Mouse (Mus musculus): ENCODE measurements at regions not wholly inside any gene's neighbourhood (a gene's known extent, or its start where the extent isn't known, plus 50 kb on each side); places are given as distances from the start of the nearest gene placed in this dataset. TPM values are rescaled to one million over a fixed set of nuclear protein-coding genes. Genes with fewer than 3 reads are reported as not detected.

Small RNA genes lying in the stretch of these regions (microRNA-seq; reads per million reads assigned to microRNA genes)
- not detected for gene Mir7214
- gene Mir7216, result not detected
- gene Mir7217, result not detected
- not detected for gene Mir7218
